Mouse (Mus musculus) brain, embryonic 18.5 days (tissue): ENCODE data around the gene Rufy4.
"Not testable (repeated sequence)": the region's sequence is repeated elsewhere in the genome, so short reads cannot be mapped to it uniquely, and the experiment has no call there.

Experiments used
- DNase-seq: peaks from one replicate; pipeline ENCODE4 v3.0.0-alpha.2; 2012; ENCODE audit warnings: low read depth, low spot score

The Rufy4 gene

DNA sequence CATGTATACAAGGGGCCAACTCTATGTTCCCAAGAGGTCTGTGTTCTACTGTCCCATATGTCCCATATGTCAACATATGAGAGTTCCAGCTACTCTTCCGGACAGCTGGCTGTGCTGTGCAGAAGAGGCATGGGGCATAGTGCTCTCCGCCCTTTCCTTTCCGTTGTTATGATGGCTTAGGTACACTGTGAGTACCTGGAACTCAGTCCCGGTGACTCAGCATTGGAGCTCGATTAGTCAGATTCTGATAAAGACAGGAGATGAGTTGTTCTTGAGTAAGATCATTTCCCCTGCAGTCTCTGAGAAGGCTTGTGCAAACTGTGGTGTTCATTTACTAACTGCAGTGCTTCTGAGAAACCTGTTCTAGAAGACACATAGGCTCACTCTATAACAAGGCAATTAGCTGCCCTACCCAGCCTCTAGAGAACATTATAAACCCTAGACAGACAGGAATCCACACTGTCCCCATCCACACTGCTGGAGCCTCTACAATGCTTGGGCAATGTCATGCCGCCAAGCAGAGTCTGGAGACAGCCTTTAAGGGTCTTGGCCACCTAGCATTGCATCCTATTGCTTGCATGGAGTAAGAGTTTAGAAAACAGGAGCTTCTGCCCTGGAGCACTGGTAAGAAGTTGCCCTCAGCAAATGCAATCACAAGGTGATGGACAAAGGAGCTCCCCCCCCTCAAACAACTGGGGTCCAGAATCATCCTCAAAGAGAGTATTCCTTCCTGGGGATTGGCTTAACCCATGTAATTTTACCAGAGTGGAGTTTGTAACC is 24.0 kb downstream of the Rufy4 start:
- no peak for DNase-seq

- DNase-seq = no peak
Measured at GRCm38 (mm10) chr1:74150101-74150500, 24.8 kb downstream of the Rufy4 start.

DNA sequence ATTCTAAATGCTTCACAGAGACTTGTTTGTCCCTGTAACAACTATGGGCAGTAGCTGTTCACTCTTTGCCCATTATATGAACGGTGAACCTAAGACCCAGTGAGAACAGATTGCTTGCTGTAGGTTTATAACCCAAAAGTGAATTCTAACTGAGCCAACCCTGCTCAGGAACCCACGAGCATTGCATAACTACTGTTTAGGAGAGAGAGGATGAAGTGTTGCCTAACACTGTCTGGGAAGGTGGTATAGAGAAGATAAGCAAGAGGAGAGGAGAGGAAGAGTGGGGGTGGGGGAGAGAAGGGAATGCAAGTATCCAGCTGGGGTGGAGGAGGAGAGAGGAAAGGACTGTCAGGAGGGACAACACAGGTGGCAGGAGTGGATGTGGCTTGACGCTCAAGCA is 25.8 kb downstream of the Rufy4 start:
- no peak for DNase-seq

GRCm38 (mm10) chr1:74153461-74154184 is 28.3 kb downstream of the Rufy4 start, which contains the start of gene Cxcr2:
Gene Cxcr2, plus strand, starts transcription at chr1:74153989.
- no peak for DNase-seq

DNA sequence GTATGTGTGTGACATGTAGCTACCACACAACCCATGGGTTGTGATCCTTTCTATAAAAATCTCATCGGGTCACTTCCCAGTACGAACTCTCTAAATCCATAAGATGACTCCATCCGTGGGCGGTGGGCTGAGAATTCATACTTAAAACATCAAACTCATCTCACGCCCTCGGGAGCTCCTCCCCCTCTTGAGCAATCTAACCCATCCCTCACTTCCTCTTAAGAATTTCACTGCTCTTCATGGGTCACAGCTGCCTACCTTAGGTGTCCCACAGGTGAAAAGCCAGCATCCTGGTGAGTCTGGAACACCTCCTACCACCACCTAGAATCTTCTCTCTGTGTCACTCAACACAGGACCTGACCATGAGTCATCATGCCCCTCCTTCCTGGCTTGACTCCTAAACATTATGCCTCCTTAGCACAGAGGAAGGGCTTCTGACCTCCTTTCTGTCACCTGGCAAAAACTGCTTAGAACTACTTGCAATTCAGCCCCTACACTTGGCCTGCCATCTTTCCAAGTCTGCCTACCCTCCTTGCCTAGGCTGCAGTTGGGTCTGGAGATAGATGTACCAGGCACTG is 30.2 kb downstream of the Rufy4 start:
- no peak for DNase-seq

DNA sequence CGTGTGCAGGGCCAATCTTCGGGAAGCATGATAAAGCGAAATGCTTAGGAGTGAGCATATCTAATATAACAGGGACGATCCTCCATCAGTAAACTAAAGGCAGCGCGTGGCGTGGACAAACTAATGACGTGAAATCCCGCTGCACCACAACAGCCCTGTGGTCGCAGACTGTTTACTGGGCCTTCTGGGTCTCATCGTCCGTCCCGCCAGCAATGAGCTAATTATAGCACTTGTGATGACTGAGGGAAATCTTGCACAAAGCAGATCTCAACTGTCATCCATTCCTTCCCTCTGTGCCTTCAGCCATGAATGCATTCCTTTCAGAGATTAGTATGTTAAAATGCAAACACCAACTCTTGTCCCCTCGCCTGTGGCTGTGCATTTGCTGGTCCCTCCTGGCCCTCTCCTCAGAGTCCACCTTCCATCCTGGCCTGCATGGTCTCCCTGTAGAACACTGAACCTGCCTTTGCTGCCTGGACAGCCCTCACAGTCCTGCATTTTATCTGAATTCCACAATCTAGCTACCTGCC is 31.1 kb downstream of the Rufy4 start:
- DNase-seq = no peak

DNA sequence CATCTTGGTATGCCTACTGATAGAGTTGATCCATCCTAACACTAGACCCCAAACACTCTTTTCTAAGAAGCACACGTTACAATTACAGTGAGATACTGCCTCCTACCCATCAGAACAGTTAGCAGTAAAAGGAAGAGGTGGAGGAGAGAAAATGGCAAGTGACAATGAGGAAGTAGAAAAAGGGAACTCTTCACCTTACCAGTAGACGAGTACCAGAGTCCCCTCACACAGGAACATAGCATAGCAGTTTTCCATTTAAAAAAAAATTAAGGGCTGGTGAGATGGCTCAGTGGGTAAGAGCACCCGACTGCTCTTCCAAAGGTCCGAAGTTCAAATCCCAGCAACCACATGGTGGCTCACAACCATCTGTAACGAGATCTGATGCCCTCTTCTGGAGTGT is 34.3 kb downstream of the Rufy4 start:
- DNase-seq = not testable (repeated sequence)

GRCm38 (mm10) chr1:74160036-74160435 is 34.7 kb downstream of the Rufy4 start:
- no peak for DNase-seq

DNA sequence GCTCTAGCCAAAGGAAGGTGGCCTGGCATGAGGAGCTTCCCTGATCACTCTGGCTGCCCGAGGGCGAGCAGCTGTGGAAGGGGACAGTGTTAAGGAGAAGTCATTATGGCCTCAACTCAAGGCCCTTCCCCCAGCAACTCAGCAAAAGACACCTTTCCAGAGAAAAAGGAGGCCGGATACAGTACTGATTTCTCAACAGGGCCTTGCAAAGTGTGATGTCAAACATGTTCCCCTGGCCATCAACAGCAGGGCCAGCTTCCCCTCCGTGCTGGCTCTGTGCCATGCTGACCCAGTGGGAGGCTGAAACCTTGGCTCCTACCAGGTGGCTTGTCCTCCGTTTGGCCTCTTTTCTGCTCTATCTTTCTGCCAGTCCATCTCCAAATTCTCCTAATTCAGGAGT is 41.8 kb downstream of the Rufy4 start:
- DNase-seq = no peak

DNA sequence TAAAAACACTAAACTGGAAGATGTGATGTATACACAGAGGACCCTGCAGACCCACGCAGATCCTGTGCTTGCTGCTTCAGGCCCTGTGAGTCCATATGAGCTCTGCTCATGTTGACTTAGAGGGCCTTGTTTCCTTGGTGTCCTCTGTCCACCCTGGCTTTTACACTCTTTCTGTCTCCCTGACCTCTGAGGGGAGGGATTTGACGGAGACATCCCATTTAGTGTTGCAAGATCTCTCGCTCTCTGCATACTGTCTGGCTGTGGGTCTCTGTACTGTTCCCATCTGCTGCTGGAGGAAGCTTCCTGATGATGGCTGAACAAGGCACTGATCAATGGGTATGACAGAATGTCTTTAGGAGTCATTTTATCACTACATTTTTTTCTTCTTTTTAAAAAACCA is 44.4 kb downstream of the Rufy4 start:
- no peak for DNase-seq

DNA sequence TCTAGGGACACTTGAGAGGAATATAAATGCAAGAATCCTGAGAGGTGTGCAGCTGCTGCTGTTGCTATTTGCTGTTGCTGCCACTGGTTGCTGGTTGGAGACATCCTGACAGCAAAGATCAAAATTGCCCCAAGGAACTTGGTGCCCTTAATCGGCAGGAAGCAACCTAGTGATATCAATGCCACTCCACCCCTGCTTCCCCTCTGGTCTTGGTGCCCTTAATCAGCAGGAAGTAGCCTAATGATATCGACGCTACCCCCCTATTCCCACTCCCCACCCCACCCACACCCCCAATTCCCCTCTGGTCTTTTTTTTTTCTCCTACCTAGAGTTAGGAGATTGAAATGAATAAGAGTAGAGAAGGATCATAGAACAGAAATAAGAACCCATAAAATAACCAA is 47.4 kb downstream of the Rufy4 start:
- no peak for DNase-seq

DNA sequence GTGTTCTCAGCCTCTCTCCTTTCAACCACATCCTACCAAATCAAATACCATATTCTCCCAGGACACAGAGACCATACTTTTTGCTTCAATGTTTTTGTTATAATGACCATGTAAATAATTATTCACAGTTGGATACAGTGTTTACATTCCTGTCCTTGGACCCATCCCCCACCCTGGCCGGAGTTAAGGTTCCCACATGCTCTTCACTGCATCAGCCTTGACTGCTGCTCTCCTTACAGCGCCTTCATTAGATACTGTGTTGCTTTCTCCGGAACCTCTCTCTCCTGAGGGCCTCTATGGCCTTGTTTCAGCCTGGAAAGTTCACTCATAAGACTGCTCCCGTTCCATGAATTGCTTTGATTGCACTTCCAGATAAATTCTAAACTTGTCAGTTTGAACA is 50.4 kb downstream of the Rufy4 start:
- DNase-seq = no peak

- DNase-seq = no peak
Measured at GRCm38 (mm10) chr1:74178618-74179017, 53.3 kb downstream of the Rufy4 start.

GRCm38 (mm10) chr1:74179624-74180408 is 54.5 kb downstream of the Rufy4 start:
- no peak for DNase-seq

GRCm38 (mm10) chr1:74181462-74181861 is 56.1 kb downstream of the Rufy4 start:
- DNase-seq = no peak

DNA sequence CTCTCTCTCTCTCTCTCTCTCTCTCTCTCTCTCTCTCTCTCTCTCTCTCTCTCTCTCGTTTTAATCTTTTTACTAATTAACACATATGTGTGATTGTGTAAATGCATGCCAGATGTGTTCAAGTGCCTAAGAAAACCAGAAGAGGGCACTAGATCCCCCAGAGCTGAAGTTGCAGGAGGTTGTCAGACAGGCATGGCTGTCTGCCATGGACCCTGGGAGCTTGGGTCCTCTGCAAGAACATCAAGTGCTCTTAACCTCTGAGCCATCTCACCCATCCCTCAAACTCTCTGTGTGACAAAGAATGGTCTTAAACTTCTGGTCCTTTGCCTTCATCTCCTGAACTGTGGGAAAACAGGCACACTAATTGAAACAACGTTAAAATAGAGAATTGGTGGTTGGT is 57.7 kb downstream of the Rufy4 start:
- DNase-seq = no peak

DNA sequence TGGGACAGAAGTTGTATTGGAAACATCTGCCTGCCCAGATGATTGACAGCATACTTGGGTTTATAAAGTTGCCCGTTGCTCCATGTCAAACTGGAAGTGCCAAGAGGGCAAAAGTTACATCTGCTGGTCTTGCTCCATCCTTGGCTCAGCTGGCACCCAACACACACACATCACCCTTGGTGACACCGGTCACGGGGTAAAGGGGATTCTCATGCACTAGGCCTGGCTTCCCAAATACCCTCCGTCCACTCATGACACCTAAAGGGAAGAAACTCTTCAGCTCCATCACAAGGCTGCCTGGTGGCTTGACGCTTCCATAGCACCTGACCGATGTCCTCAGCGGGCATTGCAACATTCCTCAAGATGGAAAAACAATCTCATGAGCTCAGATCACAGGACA is 65.1 kb downstream of the Rufy4 start:
- DNase-seq = no peak

- DNase-seq = no peak
Measured at GRCm38 (mm10) chr1:74192711-74193110, 67.4 kb downstream of the Rufy4 start.

- no peak for DNase-seq
Measured at GRCm38 (mm10) chr1:74194445-74194844, 69.1 kb downstream of the Rufy4 start, which contains the start of gene Cxcr1. Gene Cxcr1, minus strand, starts transcription at chr1:74194631.

- DNase-seq = no peak
Measured at GRCm38 (mm10) chr1:74195961-74196360, 70.6 kb downstream of the Rufy4 start.

- no peak for DNase-seq
Measured at GRCm38 (mm10) chr1:74196621-74197419, 71.5 kb downstream of the Rufy4 start.
